Mouse (Mus musculus) adrenal gland (tissue): Measurements from ENCODE around the gene Grwd1.

ENCODE experiments used
- intact Hi-C: fragments of 180-260 bp; cut with DNase I; formaldehyde crosslinking; loops from one replicate; pipeline ENCODE4 v1.15.1; 2025

Gene Grwd1

DNA sequence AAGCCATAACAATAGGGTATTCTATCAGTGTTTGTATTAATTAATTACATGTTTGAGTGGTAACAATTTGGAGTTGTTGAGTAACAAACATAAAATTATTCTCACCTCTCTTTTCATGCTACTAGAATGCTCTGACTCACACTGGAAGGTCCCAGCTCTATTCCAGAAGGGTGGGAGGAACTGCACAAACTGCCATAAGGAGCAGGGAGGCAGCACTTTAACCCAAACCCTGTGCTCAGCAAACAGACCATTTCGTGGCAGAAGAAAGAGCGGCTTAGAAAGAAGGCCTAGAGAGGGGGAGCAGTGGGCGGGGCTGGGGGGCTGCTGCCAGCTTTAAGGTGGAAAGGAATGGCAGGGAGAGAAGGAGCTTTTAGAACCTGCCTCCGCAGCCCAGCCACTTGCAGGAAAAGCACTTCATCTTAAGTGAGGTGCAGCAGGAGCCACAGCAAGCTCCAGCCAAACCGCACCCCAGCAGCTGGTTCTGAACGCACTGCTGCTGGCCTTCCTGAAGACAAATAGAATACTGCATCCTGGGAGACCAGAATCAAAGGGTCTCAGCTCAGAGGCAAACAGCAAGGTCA, 17.8 kb upstream of the Grwd1 start:
- intact Hi-C loops: no loop called here

DNA sequence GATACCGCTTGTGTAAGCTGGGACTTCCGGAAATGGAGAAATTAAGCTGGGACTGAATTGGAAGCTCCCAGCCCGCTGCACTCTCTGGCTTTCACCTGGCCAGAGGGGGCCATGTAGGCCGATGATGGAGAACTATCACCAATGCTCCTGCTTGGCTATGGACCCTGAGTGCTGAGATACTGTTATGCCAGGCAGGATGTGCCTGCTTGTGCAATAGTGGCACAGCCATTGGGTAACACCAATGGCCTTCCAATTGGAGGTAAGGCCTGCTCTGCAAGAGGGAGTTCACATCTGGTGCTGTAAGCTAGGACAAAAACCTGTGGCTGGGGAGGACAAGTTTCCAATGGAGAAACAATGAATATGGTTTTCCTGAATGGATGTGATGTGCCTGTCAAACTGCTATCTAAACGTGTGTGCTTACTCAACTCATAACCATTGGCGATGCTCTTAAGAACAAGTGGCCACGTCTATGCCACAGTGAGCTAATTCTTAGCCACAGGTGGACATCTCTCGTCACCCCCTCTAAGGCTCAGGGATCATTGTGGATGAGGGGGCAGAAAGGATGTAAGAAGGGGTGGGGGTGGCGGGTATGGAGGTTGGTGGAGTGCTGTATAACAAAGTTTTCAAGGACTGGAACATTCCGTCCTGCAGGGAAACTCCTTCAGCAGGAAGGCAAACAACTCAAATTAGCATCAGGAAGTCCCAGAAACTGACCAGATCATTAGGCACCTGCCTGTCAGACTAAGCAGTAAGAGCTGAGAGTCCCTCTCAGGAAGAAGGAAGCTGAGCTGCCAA, 12.4 kb upstream of the Grwd1 start:
- intact Hi-C loops: no loop called here

- intact Hi-C loops: loop anchor here (5.0 kb wide), 1 partner anchor 38 kb away; the partner anchor contains the start of gene Kdelr1
Observed at GRCm38 (mm10) chr7:45833924-45834323, 3.2 kb upstream of the Grwd1 start.

- intact Hi-C loops: loop anchor here (5.0 kb wide), 1 partner anchor 39 kb away; the partner anchor contains the start of gene Kdelr1
Observed at GRCm38 (mm10) chr7:45833148-45833790, 2.5 kb upstream of the Grwd1 start.

GRCm38 (mm10) chr7:45832428-45832827, 1.7 kb upstream of the Grwd1 start:
- intact Hi-C loops: loop anchor here (5.0 kb wide), 1 partner anchor 40 kb away; the partner anchor contains the start of gene Kdelr1

DNA sequence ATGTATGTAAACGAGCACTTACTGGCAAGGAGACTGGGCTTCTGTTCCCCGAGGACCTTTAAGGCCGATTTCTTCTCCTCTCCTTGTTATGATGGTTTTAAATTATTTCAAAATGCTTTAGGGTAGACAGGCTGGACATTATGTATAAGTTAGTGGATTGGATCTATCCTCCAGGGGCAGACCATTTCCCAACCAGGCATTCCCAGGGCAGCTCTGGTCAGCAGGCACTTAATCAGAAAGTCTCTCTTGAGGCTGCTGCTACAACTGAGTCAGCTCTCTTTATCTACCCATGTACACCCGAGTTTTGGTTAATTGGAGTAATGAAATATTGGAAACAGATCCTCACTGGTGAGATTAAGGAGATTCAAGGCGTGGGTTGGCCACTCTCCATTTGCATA, 383 bp upstream of the Grwd1 start:
- intact Hi-C loops: loop anchor here (5.0 kb wide), 1 partner anchor 41 kb away; the partner anchor contains the start of gene Kdelr1

- intact Hi-C loops: no loop called here
Observed at GRCm38 (mm10) chr7:45826631-45827030, 4.1 kb downstream of the Grwd1 start.

DNA sequence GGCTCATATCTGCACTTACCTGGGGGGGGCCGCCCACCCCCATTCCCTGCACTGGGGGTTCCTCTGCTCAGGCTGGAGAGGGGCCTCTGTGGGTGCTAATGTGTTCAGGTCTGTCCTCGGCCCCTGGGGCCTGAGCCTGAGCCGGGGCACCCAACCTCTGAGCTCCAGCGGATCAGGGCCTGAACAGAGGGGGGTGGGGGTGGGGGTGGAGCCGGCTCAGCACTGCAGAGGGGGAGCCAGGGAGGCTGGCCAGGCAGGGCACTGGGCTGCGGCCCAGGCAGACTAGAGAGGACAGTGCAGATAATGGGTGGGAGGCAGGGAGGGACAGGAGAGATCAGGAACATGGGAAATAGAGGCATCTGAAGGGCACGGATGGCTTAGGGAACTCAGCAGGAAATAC, 6.1 kb downstream of the Grwd1 start, which contains the start of gene Kcnj14:
Kcnj14 (minus strand) TSS at position 185 of the 400 bp plus-strand sequence.
- intact Hi-C loops: no loop called here

- intact Hi-C loops: no loop called here
Observed at GRCm38 (mm10) chr7:45820913-45821312, 9.8 kb downstream of the Grwd1 start.

- intact Hi-C loops: no loop called here
Observed at GRCm38 (mm10) chr7:45819843-45820242, 10.9 kb downstream of the Grwd1 start.

DNA sequence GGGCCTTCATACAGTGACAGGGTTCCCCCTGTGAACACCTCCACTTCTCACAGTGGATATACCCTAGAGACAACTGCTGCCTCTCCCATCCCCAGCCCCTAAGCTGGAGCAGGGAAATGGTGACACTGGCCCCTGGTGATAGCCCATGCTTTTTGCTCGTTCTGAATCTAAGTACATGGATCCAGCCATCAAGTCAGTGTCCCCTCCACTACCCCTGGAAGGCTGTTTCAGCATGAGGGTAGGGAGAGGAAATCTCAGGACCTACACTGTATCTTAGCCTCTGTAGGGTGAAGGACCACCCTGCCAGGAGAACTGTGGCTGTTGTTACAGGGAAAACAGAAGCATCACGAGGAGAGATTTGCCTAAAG, 14.8 kb downstream of the Grwd1 start:
- intact Hi-C loops: no loop called here

- intact Hi-C loops: no loop called here
Observed at GRCm38 (mm10) chr7:45815323-45815983, 15.3 kb downstream of the Grwd1 start.

DNA sequence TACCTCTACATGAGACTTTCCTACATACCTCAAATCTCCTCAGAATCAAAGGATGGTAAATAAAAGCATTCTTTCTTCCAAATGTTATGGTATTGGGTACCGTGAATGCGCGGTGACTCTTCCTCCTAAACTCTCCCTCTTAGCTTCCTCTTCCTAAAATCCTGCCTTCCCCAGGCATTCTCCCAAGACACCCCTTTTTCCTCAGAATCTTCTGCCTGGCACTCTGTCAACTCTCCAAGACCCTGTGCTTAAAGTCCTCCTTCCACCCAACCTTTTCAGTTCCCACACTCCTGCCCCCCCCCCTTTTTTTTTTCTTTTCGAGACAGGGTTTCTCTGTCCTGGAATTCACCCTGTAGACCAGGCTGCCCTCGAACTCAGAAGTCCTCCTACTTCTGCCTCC, 15.9 kb downstream of the Grwd1 start:
- intact Hi-C loops: no loop called here

- intact Hi-C loops: loop anchor here (1.0 kb wide), 1 partner anchor 12 kb away; no protein-coding TSS in a partner anchor
Observed at GRCm38 (mm10) chr7:45813787-45814779, 16.7 kb downstream of the Grwd1 start, which contains the start of gene Cyth2. TSS of gene Cyth2 (minus strand) at chr7:45814581.

- intact Hi-C loops: loop anchor here (1.0 kb wide), 1 partner anchor 11 kb away; no protein-coding TSS in a partner anchor
Observed at GRCm38 (mm10) chr7:45812921-45813320, 17.8 kb downstream of the Grwd1 start.

DNA sequence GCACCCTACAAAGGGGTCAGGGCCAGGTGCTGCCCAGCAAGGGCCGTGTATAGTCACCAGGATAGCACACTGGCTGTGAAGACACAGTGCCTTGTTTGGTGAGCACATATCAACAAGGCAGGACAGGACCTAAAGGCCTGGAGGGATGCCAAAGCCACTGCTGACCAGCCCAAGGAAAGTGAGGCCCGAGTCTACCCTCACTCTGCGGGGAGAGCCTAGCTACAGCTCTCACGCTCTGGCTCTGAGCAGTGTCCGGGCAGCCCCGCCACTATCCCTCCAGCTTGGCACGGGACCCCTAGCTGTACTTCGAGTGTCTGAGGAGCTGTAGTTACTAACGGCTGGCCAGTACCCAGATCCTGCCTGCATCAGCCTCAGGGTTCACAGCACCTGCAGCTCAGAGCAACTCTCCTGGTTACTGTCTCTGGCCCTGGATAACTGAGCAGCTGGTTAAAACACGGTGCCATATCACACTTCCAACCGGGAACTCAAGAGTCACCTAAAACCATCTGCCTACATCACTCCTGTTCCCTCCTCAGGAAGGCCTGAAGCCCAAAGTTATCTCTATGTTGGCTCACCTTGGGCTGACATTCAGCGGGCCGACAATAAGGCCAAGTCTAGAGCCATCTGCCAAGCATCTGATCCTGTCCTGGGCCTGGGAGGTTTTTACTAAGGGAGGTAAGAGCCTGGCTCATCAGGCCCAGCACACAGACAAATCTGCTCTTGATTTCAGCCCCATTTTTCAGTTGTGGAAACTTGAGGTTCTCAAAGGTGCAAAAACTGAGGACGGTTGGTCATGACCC, 21.3 kb downstream of the Grwd1 start:
- intact Hi-C loops: loop anchor here (10.0 kb wide), 1 partner anchor 125 kb away; no protein-coding TSS in a partner anchor

DNA sequence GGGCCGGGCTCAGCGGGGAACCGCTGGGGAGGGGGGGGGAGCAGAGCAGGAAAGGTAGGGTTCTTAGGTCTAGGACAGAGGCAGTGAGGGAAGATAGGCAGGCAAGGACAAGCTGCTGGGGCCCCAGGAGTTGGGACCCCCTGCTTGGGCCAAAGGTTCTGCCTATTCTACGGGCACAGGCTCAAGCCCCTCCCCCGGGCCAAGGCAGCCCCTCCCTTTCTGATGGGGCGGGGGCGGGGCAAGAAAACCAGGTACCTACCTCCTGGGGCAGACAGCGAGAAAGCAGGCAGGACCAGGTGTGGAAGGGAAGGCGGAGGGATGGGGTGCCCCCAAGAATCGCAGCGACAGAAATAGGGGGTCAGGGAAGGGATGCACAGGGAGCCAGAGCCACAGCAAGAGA, 22.3 kb downstream of the Grwd1 start:
- intact Hi-C loops: loop anchor here (10.0 kb wide), 1 partner anchor 126 kb away; no protein-coding TSS in a partner anchor

DNA sequence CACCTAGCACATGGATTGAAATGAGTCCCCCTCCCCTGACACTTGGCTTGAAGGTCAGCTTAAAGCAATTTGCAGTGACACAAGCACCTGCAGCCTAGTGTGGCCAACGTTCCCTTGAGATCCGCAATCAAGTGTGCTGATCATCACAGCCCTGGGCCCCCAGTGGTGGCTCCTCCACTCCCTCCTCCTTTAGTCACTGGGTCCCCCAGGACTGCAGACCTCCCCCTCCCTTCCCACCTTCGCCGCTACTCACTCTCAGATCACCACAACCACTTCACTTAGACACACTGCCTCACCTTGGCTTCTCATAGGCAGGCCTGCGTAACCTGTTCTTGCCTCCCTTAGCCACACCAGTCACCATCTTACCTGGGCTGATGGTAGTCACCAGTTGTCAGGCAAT, 24.8 kb downstream of the Grwd1 start:
- intact Hi-C loops: loop anchor here (10.0 kb wide), 1 partner anchor 129 kb away; no protein-coding TSS in a partner anchor

- intact Hi-C loops: loop anchor here (1.0 to 10.0 kb wide), 2 partner anchors 11 to 132 kb away; no protein-coding TSS in a partner anchor
Observed at GRCm38 (mm10) chr7:45802551-45802950, 28.2 kb downstream of the Grwd1 start.
